Mouse (Mus musculus): ENCODE results near the gene Aurkb. TPM values are rescaled to one million over a fixed set of nuclear protein-coding genes. Genes with fewer than 3 reads are reported as not detected.
A peak's percentile ranks its signal among the peaks of the same experiment; 100 is the strongest.

Aurkb gene
- polyA plus RNA-seq, 2 experiments, result 109 to 124 TPM

- H3K9ac ChIP-seq (ENCODE audit: low read depth, low read length, severe bottlenecking), result peak overlapping the region; percentile 49
- H3K4me1 ChIP-seq (ENCODE audit: control insufficient read depth, insufficient read depth, low read length), result peaks cover 17% of the 10 kb centered on the region
- peak overlapping the region; percentile 45; the same call in 1 of the 2 replicates for H3K27ac ChIP-seq (replicated peaks; ENCODE audit: low read depth, low read length)
- H3K9me3 ChIP-seq (ENCODE audit: control insufficient read depth, low read length), result no peaks in the 10 kb centered on the region
- no peaks in the 10 kb centered on the region for H3K36me3 ChIP-seq (ENCODE audit: control insufficient read depth, insufficient read depth, low read length)
- no peaks in the 10 kb centered on the region for H3K27me3 ChIP-seq (ENCODE audit: control insufficient read depth, insufficient read depth, low read length)
- ATAC-seq (ENCODE audit: low FRiP score, low read depth), result no peak
- WGBS, result 52% methylated on average over 9 of the region's 9 CpGs
- no peak for DNase-seq (ENCODE audit: low spot score)
- no peak for TF ChIP-seq POLR2A (IDR thresholded peaks at IDR 0.05; ENCODE audit: borderline replicate concordance, extremely low read depth, insufficient read depth, insufficient read length)
- H3K4me2 ChIP-seq (replicated peaks; ENCODE audit: low read depth, low read length, severe bottlenecking), result peak overlapping the region; percentile 55
- H3K4me3 ChIP-seq (replicated peaks; ENCODE audit: low read length), result peak overlapping the region; percentile 46
These were observed 19.0 kb downstream of the Aurkb start for GRCm38 (mm10) chr11:69064259-69065133.

GRCm38 (mm10) chr11:69065394-69065925, 20.0 kb downstream of the Aurkb start:
- no peak for TF ChIP-seq POLR2A (IDR thresholded peaks at IDR 0.05; ENCODE audit: borderline replicate concordance, extremely low read depth, insufficient read depth, insufficient read length)
- no peak overlapping the region; the same call in 1 of the 2 replicates for H3K4me2 ChIP-seq (replicated peaks; ENCODE audit: low read depth, low read length, severe bottlenecking)

GRCm38 (mm10) chr11:69066163-69066861, 20.9 kb downstream of the Aurkb start:
- Histone ChIP-seq H3K4me3 (replicated peaks; ENCODE audit: low read length) (peak overlapping the region; percentile 39), H3K27ac (replicated peaks; ENCODE audit: low read depth, low read length) (no peak overlapping the region), H3K9ac (ENCODE audit: low read depth, low read length, severe bottlenecking) (peak overlapping the region; percentile 45), H3K9me3 (ENCODE audit: control insufficient read depth, low read length) (no peaks in the 10 kb centered on the region), H3K4me1 (ENCODE audit: control insufficient read depth, insufficient read depth, low read length) (peaks cover 15% of the 10 kb centered on the region), H3K36me3 (ENCODE audit: control insufficient read depth, insufficient read depth, low read length) (no peaks in the 10 kb centered on the region), H3K27me3 (ENCODE audit: control insufficient read depth, insufficient read depth, low read length) (no peaks in the 10 kb centered on the region), H3K4me2 (replicated peaks; ENCODE audit: low read depth, low read length, severe bottlenecking) (peak overlapping the region; percentile 83)
- ATAC-seq (ENCODE audit: low FRiP score, low read depth), result no peak
- 1% methylated on average over 25 of the region's 29 CpGs for whole genome bisulfite sequencing
- no peak for DNase-seq (ENCODE audit: low spot score)
- TF ChIP-seq POLR2A (IDR thresholded peaks at IDR 0.05; ENCODE audit: borderline replicate concordance, extremely low read depth, insufficient read depth, insufficient read length), result no peak

More at GRCm38 (mm10) chr11:69065394-69065925, 20.0 kb downstream of the Aurkb start:
- Histone ChIP-seq H3K4me1 (ENCODE audit: control insufficient read depth, insufficient read depth, low read length) (peaks cover 21% of the 10 kb centered on the region), H3K9me3 (ENCODE audit: control insufficient read depth, low read length) (no peaks in the 10 kb centered on the region), H3K27me3 (ENCODE audit: control insufficient read depth, insufficient read depth, low read length) (no peaks in the 10 kb centered on the region), H3K9ac (ENCODE audit: low read depth, low read length, severe bottlenecking) (no peak overlapping the region), H3K36me3 (ENCODE audit: control insufficient read depth, insufficient read depth, low read length) (no peaks in the 10 kb centered on the region), H3K4me3 (replicated peaks; ENCODE audit: low read length) (no peak overlapping the region), H3K27ac (replicated peaks; ENCODE audit: low read depth, low read length) (no peak overlapping the region)
- ATAC-seq (ENCODE audit: low FRiP score, low read depth) (no peak), DNase-seq (ENCODE audit: low spot score) (no peak)
- WGBS, result 67% methylated on average over 3 of the region's 3 CpGs

- no peak overlapping the region for H3K9ac ChIP-seq (ENCODE audit: low read depth, low read length, severe bottlenecking)
- 13% methylated on average over 8 of the region's 8 CpGs for WGBS
These were observed 21.5 kb downstream of the Aurkb start for GRCm38 (mm10) chr11:69066956-69067355.

GRCm38 (mm10) chr11:69067601-69068000, 22.2 kb downstream of the Aurkb start:
- no peak for DNase-seq (ENCODE audit: low spot score)
- Histone ChIP-seq H3K4me3 (replicated peaks; ENCODE audit: low read length) (no peak overlapping the region), H3K4me2 (replicated peaks; ENCODE audit: low read depth, low read length, severe bottlenecking) (no peak overlapping the region), H3K4me1 (ENCODE audit: control insufficient read depth, insufficient read depth, low read length) (peaks cover 17% of the 10 kb centered on the region), H3K27ac (replicated peaks; ENCODE audit: low read depth, low read length) (no peak overlapping the region), H3K9me3 (ENCODE audit: control insufficient read depth, low read length) (no peaks in the 10 kb centered on the region), H3K36me3 (ENCODE audit: control insufficient read depth, insufficient read depth, low read length) (no peaks in the 10 kb centered on the region), H3K9ac (ENCODE audit: low read depth, low read length, severe bottlenecking) (no peak overlapping the region), H3K27me3 (ENCODE audit: control insufficient read depth, insufficient read depth, low read length) (no peaks in the 10 kb centered on the region)
- ATAC-seq (ENCODE audit: low FRiP score, low read depth), result no peak
- WGBS, result 58% methylated on average over 6 of the region's 6 CpGs
- TF ChIP-seq POLR2A (IDR thresholded peaks at IDR 0.05; ENCODE audit: borderline replicate concordance, extremely low read depth, insufficient read depth, insufficient read length), result no peak

More at GRCm38 (mm10) chr11:69066956-69067355, 21.5 kb downstream of the Aurkb start:
- no peaks in the 10 kb centered on the region for H3K27me3 ChIP-seq (ENCODE audit: control insufficient read depth, insufficient read depth, low read length)
- peaks cover 14% of the 10 kb centered on the region for H3K4me1 ChIP-seq (ENCODE audit: control insufficient read depth, insufficient read depth, low read length)
- H3K36me3 ChIP-seq (ENCODE audit: control insufficient read depth, insufficient read depth, low read length), result no peaks in the 10 kb centered on the region
- no peaks in the 10 kb centered on the region for H3K9me3 ChIP-seq (ENCODE audit: control insufficient read depth, low read length)
- peak overlapping the region; percentile 83 for H3K4me2 ChIP-seq (replicated peaks; ENCODE audit: low read depth, low read length, severe bottlenecking)
- peak; percentile 96 for DNase-seq (ENCODE audit: low spot score)
- H3K4me3 ChIP-seq (replicated peaks; ENCODE audit: low read length), result peak overlapping the region; percentile 39
- no peak overlapping the region for H3K27ac ChIP-seq (replicated peaks; ENCODE audit: low read depth, low read length)
- no peak for ATAC-seq (ENCODE audit: low FRiP score, low read depth)
- no peak for TF ChIP-seq POLR2A (IDR thresholded peaks at IDR 0.05; ENCODE audit: borderline replicate concordance, extremely low read depth, insufficient read depth, insufficient read length)
